Mouse (Mus musculus) frontal cortex, postnatal 14 days (tissue): ENCODE measurements around the gene Rasgef1c.

ENCODE experiments used
- DNase-seq, 2 experiments: peaks; one replicate each; pipeline ENCODE4 v3.0.0; 2022; ENCODE audit warnings: low spot score in 2 of 2

The Rasgef1c gene

DNA sequence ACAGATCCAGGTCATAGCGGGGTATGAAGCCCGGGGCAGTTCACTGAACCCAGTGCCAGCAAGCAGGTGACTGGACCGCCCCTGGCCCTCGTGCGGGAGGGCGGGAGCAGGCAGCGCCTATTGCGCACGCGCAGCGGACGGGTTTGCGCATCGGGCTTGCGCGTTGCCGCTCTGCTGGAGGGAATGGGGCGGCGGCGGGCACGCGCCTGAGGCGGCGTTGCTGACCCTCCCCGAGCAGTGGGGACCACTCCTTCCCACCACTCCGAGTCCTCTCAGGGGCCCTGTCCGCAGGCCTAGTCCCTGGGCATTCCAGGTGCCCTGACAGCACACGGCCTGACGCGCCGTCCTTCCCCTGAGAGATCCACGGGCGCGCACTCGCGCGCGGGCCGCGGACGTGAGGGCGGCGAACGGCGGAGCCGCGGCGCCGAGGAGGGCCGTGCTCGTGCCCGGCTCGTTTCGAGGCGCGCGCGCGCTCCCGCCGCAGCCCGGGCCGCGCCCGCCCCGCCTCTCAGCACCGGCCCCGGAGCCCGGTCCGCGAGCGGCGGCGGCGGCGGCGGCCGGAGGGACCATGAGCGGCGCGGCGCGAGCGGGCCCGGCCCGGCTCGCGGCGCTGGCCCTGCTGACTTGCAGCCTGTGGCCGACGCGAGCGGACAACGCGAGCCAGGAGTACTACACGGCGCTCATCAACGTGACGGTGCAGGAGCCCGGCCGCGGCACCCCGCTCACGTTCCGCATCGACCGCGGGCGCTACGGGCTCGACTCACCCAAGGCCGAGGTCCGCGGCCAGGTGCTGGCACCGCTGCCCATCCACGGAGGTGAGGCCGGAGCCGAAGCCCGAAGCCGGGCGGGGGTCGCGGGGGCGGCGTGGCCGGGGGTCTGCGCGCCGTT lies 123.4 kb downstream of the Rasgef1c start, which contains the start of gene Rnf130:
Gene Rnf130, plus strand, starts transcription at position 514 of the 888 bp plus-strand sequence.
- DNase-seq, result peak; percentile 89 to 92

- DNase-seq, result no peak
Observed at GRCm38 (mm10) chr11:50025721-50026520, 124.3 kb downstream of the Rasgef1c start.

- DNase-seq, result no peak
Observed at GRCm38 (mm10) chr11:50026521-50027090, 125.0 kb downstream of the Rasgef1c start.

DNA sequence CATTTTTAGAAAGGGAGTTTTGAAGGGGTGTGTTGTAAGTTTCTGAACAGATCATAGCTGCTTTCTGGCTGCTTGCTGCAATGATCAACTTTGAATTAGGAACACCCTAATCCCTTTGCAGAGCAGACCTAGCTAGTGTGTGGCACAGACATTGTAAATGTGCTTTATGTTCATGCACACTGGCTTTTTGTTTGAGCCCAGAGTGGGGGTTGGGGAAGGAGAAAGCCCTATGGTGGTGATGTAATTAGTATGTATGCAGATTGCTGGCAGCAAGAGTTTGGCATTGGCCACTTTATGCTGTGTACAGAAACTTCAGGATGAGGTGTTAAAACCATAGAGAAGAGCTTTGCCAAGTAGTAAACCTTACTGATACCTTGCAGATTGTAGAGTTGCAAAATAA lies 126.8 kb downstream of the Rasgef1c start:
- no peak for DNase-seq
